Mouse (Mus musculus): ENCODE data around the gene Ccs. TPM values are rescaled to one million over a fixed set of nuclear protein-coding genes. Genes with fewer than 3 reads are reported as not detected.
"Not testable (repeated sequence)": the region's sequence is repeated elsewhere in the genome, so short reads cannot be mapped to it uniquely, and the experiment has no call there.

The Ccs gene
- 44.9 and 47.4 TPM in 2 replicates for polyA plus RNA-seq (2015; fragmentation: Nextera tagmentation; extraction: Ambion mirVana)

DNA sequence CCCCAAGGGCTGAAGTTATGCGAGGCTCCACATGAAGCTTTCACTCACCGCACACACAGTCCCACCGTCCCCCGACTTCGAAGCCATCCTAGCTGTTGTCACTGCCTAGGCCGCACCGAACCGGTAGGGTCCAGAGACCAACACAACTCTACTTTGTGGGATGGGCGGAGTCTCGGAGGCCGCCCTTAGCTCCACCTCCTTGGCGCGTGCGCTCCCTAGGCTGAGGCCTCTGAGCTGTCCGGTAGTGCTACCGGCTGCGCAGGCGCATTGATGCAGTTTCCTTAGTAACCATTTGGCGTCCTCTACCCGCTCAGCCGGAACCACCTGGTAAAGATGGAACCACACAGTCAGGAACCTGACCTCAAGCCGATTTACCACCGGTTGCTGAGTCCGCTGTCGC is at the start of gene Ccs, which contains the start of gene Ccdc87:
TSS of gene Ccs (minus strand) at position 184 of the 400 bp plus-strand sequence.
TSS of gene Ccdc87 (plus strand) at position 218 of the 400 bp plus-strand sequence.
- H3K27ac ChIP-seq = no peak within 1 kb of the TSS

DNA sequence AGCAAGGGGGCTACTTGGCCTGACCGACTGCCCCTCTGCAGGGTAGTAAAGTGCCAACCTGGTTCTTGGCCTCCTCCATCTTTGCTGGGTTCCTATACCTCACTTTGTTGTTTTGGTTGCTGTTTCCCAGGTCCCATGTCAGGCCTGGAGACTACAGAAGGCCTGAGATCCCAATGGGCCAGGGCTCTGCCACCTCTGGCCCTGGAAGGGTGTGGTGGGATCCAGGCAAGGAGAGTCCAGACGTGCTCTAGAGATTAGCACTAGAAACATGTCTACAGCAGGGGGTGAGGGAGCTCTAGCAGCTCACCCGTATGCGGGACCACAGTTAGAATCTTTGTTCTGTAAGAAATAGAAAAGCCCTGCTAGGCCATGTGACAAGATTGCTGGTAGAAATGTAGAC is 44.8 kb upstream of the Ccs start:
- Histone ChIP-seq H3K9ac (no peak overlapping the region), H3K4me1 (replicated peaks) (peaks cover 14% of the 10 kb centered on the region), H3K36me3 (peaks cover 16% of the 10 kb centered on the region), H3K9me3 (no peaks in the 10 kb centered on the region), H3K27ac (no peak overlapping the region), H3K4me2 (no peak overlapping the region), H3K4me3 (no peak overlapping the region), H3K27me3 (no peaks in the 10 kb centered on the region)
- ATAC-seq (ENCODE audit: low FRiP score) = no peak
- WGBS = 87% methylated on average over 4 of the region's 4 CpGs

More for the DNA sequence above, at the start of gene Ccs, which contains the start of gene Ccdc87:
- Histone ChIP-seq H3K4me1 (replicated peaks) (peaks cover 21% of the 10 kb centered on the region), H3K4me2 (peak within 1 kb of the TSS; percentile 98), H3K9ac (peak within 1 kb of the TSS; percentile 77), H3K4me3 (peak within 1 kb of the TSS; percentile 62), H3K27me3 (peaks cover 35% of the 10 kb centered on the region), H3K36me3 (peaks cover under 1% of the 10 kb centered on the region; the same call in 1 of the 2 replicates), H3K9me3 (no peaks in the 10 kb centered on the region)
- WGBS = under 1% methylated on average over 25 of the region's 25 CpGs
- ATAC-seq (ENCODE audit: low FRiP score) = peak; percentile 98

DNA sequence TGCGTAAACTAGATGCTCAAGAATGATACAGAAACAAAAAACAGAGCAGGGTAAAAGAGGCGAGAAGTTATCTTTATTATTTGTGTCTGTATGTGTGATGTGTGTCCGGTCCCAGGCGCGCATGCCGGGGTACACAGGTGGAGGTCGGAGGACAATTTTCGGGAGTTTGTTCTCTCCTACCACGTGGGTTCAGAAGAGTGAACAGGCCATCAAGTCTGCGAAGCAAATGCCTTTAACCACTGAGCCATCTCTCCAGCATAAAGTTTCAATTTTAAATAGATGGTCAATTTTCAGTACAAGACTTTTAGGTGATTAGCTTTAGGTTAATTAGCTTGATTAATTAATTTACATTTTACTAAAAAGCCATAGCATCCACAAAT is 40.2 kb upstream of the Ccs start:
- peak overlapping the region; percentile 85 for H3K4me2 ChIP-seq
- no peak for ATAC-seq (ENCODE audit: low FRiP score)
- no peaks in the 10 kb centered on the region for H3K9me3 ChIP-seq
- H3K9ac ChIP-seq = peak overlapping the region; percentile 84
- H3K4me1 ChIP-seq (replicated peaks) = peaks cover 23% of the 10 kb centered on the region
- 67% methylated on average over 10 of the region's 10 CpGs for WGBS
- 0 out of 2 replicates have a peak, but pooled peaks cover 12% of the 10 kb centered on the region for H3K27me3 ChIP-seq
- no peak overlapping the region for H3K27ac ChIP-seq
- peak overlapping the region; percentile 73 for H3K4me3 ChIP-seq
- H3K36me3 ChIP-seq = peaks cover 13% of the 10 kb centered on the region

DNA sequence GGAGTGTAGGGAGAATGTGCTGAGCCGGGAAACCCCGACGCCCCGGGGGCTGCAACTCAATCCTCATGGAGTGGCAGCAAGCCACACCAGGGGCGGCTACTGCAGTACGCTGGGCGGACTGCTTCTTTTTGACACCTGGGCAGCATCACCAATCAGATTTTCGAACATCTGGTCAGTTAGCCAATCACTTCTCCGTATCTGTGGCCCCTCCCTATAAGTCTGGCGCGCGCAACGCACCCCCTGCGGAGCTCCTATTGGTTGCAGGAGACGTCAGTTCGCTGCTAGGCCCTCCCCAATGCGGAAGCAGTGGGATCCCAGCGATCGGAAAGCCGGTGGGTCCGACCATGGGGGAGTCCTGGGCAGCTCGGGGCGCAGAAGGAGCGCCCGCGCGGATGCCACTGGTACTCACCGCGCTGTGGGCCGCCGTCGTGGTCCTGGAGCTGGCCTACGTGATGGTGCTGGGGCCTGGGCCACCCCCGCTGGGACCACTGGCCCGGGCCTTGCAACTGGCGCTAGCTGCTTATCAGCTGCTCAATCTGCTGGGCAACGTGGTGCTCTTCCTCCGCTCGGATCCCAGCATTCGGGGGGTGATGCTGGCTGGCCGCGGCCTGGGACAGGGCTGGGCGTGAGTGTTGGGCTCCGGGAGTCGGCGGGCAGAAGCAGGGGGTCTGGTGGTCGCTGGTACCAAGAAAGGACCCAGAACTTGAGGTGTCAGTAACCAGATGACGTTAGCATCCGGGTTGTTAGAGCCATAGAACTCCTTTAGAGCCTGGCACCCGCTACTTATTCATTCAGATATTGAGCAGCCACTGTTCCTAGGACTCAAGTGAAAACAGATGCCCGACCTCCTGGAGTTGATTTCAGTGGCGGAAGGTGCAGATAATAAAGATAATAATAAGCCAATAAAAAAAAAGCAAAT is 39.5 kb upstream of the Ccs start, which contains the start of gene Zdhhc24:
TSS of gene Zdhhc24 (plus strand) at position 264 of the 919 bp plus-strand sequence.
- Histone ChIP-seq H3K36me3 (peaks cover 7% of the 10 kb centered on the region), H3K9me3 (no peaks in the 10 kb centered on the region), H3K27ac (peak within 1 kb of the TSS; percentile 81), H3K4me1 (replicated peaks) (peaks cover 23% of the 10 kb centered on the region), H3K4me3 (peak within 1 kb of the TSS; percentile 73), H3K27me3 (0 out of 2 replicates have a peak, but pooled peaks cover 12% of the 10 kb centered on the region), H3K4me2 (peak within 1 kb of the TSS; percentile 85), H3K9ac (peak within 1 kb of the TSS; percentile 84)
- ATAC-seq (ENCODE audit: low FRiP score) = peak; percentile 98
- 1% methylated on average over 52 of the region's 52 CpGs for WGBS

DNA sequence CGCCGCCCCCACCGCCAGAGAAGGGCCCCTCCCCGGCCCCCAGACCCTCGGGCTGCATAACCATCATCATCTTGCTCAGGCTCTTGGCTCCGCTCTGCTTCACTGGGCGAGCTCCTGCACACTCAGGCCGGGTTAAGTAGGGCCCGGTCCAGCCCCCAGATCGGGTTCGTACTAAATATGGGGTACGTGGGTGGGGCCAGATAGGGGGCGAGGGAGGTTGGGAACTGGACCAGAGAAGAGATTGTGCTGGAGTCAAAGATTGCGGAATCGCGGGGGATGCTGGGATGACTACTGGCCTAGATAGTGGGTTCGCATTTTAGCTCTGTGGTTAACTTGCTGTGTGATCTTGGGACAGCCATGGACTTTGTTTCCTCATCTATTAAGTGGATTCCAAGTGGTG is 38.7 kb upstream of the Ccs start, which contains the start of gene Actn3:
TSS of gene Actn3 (minus strand) at position 125 of the 400 bp plus-strand sequence.
- Histone ChIP-seq H3K36me3 (no peaks in the 10 kb centered on the region), H3K4me2 (peak within 1 kb of the TSS; percentile 85), H3K4me1 (replicated peaks) (peaks cover 23% of the 10 kb centered on the region), H3K4me3 (peak within 1 kb of the TSS; percentile 73), H3K27me3 (0 out of 2 replicates have a peak, but pooled peaks cover 12% of the 10 kb centered on the region), H3K9me3 (no peaks in the 10 kb centered on the region), H3K27ac (peak within 1 kb of the TSS; percentile 81), H3K9ac (peak within 1 kb of the TSS; percentile 84)
- ATAC-seq (ENCODE audit: low FRiP score) = 0 out of 2 replicates have a peak, but pooled peaks have one; percentile 0
- WGBS = 8% methylated on average over 17 of the region's 17 CpGs

DNA sequence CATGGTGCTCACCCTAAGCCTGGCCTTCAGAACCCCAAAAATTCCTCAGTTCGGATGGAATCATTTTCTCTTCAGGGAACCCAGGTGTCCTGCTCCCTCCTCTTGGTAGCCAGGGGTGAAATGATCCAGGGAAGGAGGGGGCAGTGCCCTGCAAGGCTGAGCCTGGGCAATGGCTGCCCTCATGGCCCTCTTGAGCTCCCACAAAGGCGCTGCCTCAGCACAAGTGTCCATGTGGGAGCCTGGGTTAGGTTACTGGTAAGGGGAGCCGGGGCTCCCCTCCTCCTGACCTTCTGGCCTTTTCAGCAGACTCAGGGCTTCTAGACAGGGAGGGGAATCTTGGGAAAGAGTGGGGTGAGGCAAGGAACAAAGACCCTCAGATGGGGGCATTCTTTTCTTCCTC is 37.6 kb upstream of the Ccs start:
- H3K4me3 ChIP-seq = no peak overlapping the region

DNA sequence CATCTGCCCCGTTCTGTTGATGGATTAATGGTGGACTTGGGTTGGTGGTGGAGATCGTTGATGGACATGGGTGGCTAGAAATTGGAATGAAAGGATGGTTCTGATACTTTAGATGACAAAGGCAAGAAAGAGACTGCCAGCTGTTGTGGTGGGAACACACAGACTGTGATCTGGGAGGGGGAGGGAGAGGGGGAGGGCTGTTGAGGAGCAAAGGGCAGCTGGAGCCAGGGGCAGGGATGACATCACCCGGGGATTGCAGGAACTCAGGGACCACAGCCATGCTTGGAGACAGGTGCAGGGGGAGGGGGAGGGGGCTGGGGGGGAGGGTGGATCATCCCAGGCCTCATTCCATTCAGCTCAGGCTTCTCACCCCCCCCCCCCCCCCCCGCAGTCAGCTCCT is 37.1 kb upstream of the Ccs start:
- no peak overlapping the region for H3K4me2 ChIP-seq
- WGBS = 69% methylated on average over 3 of the region's 4 CpGs
- 0 out of 2 replicates have a peak, but pooled peaks cover 12% of the 10 kb centered on the region for H3K27me3 ChIP-seq
- no peaks in the 10 kb centered on the region for H3K36me3 ChIP-seq
- ATAC-seq (ENCODE audit: low FRiP score) = no peak
- H3K9ac ChIP-seq = no peak overlapping the region
- no peak overlapping the region for H3K4me3 ChIP-seq
- no peak overlapping the region for H3K27ac ChIP-seq
- no peaks in the 10 kb centered on the region for H3K9me3 ChIP-seq
- H3K4me1 ChIP-seq (replicated peaks) = peaks cover 23% of the 10 kb centered on the region

More for the DNA sequence above, 37.6 kb upstream of the Ccs start:
- peaks cover 23% of the 10 kb centered on the region for H3K4me1 ChIP-seq (replicated peaks)
- no peak overlapping the region for H3K4me2 ChIP-seq
- no peak overlapping the region for H3K9ac ChIP-seq
- H3K36me3 ChIP-seq = no peaks in the 10 kb centered on the region
- WGBS = 64% methylated on average over 3 of the region's 3 CpGs
- no peak for ATAC-seq (ENCODE audit: low FRiP score)
- no peaks in the 10 kb centered on the region for H3K9me3 ChIP-seq
- H3K27ac ChIP-seq = no peak overlapping the region
- 0 out of 2 replicates have a peak, but pooled peaks cover 12% of the 10 kb centered on the region for H3K27me3 ChIP-seq

DNA sequence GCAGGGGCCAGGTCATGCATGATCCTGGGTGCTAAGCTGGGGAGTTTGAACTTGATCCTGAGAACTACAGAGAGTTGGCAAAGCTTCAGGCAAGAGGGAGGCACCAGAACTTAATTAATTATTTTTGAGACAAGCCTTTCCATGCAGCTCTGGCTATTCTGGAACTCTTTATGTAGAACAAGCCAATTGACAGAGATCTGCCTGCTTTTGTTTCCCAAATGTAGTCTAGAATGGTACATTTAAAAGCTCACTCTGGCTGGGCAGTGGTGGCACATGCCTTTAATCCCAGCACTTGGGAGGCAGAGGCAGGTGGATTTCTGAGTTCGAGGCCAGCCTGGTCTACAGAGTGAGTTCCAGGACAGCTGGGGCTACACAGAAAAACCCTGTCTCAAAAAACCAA is 35.5 kb upstream of the Ccs start:
- not testable (repeated sequence) for ATAC-seq (ENCODE audit: low FRiP score); H3K4me2 ChIP-seq; H3K9ac ChIP-seq; H3K27ac ChIP-seq; H3K36me3 ChIP-seq; H3K9me3 ChIP-seq; H3K4me3 ChIP-seq
- Histone ChIP-seq H3K27me3 (0 out of 2 replicates have a peak, but pooled peaks cover 12% of the 10 kb centered on the region), H3K4me1 (replicated peaks) (peaks cover 15% of the 10 kb centered on the region)
- 89% methylated on average over 1 of the region's 1 CpGs for WGBS

DNA sequence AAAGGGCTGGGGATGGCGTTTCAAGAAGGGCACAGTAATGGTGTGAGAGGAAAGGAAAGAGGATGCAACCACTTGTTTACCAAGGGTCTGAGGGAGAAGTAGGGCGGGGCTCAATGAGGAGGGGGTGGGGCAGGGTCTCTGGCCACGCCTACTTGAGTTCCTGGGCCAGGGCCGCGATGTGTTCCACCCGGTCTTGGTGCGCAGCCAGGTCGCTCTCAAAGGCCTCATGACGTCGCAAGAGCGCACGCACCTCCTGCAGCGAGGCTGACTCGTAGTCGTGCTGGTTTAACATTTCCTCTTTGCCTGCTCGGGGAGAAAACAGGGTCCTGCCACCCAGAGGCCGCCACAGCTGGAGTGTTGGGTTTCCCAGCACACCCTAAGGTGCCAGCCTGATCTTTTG is 26.0 kb upstream of the Ccs start:
- peaks cover 17% of the 10 kb centered on the region for H3K36me3 ChIP-seq
- no peak overlapping the region for H3K4me3 ChIP-seq
- no peak overlapping the region for H3K27ac ChIP-seq
- no peak overlapping the region for H3K9ac ChIP-seq
- WGBS = 9% methylated on average over 16 of the region's 17 CpGs
- ATAC-seq (ENCODE audit: low FRiP score) = no peak
- H3K4me1 ChIP-seq (replicated peaks) = no peaks in the 10 kb centered on the region; the same call in 1 of the 2 replicates
- peaks cover 11% of the 10 kb centered on the region; the same call in 1 of the 2 replicates for H3K27me3 ChIP-seq
- H3K4me2 ChIP-seq = 0 out of 2 replicates have a peak overlapping the region, but pooled peaks have one; percentile 26
- H3K9me3 ChIP-seq = no peaks in the 10 kb centered on the region

DNA sequence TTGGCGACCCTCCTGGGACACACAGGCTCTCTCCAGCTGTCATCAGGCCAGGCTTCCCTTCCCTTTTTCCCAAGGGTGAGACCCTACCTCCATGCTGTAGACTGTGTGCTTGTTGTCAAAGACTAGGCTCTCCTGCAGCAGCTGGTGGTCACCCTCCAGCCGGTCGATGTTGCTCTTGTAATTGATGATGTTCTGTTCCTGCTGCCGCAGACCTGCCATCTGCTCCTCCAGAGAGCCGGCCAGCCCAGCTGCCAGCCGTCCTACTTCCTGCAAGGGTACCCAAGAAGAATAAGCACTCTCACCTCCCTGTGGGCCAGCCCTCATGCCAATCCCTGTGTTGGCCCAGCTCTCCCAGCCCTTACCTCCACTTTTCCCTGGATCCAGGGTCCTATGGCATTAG is 23.9 kb upstream of the Ccs start:
- Histone ChIP-seq H3K4me1 (replicated peaks) (no peaks in the 10 kb centered on the region; the same call in 1 of the 2 replicates), H3K4me2 (no peak overlapping the region), H3K27ac (0 out of 2 replicates have a peak overlapping the region, but pooled peaks have one; percentile 3), H3K9me3 (no peaks in the 10 kb centered on the region), H3K9ac (no peak overlapping the region), H3K27me3 (peaks cover 11% of the 10 kb centered on the region; the same call in 1 of the 2 replicates), H3K4me3 (no peak overlapping the region), H3K36me3 (peaks cover 37% of the 10 kb centered on the region)
- no peak for ATAC-seq (ENCODE audit: low FRiP score)
- WGBS = 57% methylated on average over 6 of the region's 6 CpGs

DNA sequence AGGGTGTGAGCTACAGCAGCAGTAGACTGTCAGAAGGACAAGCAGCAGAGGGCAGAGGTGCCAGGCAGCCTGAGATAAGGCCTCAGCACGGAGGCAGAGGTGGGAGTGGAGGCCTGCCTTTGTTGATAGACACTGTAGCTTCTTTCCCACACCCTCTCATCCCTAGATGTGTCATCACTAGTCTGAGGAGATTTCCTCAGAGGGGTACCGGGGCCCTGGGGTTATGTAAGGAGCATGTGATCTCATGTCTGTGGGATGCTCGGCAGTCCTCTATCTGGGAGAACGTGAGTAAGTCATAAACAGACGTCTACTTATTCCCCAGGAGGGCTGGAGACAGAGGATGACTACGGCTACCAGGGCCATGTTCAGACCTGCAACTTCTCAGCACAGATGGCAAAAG is 19.9 kb upstream of the Ccs start:
- Histone ChIP-seq H3K27ac (no peak overlapping the region), H3K4me3 (no peak overlapping the region), H3K36me3 (peaks cover 37% of the 10 kb centered on the region), H3K4me1 (replicated peaks) (peaks cover 14% of the 10 kb centered on the region), H3K9me3 (no peaks in the 10 kb centered on the region), H3K27me3 (no peaks in the 10 kb centered on the region), H3K9ac (peak overlapping the region; percentile 5; the same call in 1 of the 2 replicates), H3K4me2 (no peak overlapping the region)
- 85% methylated on average over 6 of the region's 6 CpGs for WGBS
- no peak for ATAC-seq (ENCODE audit: low FRiP score)

DNA sequence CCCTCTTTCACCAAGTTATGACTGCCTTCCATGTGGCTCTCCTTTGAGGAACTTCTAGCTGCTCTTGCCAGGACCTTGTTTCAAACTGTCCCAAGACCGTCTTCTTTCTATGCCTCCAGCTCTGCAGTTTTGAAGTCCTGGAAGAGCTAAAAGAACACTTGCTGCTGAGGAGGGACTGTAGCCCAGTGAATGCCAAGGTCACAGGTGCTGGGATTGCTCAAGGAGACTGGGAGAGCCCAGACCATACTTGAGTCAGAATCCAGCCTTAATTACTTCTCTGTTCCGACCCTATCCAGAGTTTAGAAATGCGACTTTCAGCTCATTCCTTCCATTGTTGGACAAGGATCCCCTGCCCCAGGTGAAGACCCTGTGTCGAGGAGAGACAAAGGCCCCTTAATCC is 16.8 kb upstream of the Ccs start:
- 73% methylated on average over 4 of the region's 4 CpGs for WGBS
- Histone ChIP-seq H3K4me3 (peak overlapping the region; percentile 61), H3K9me3 (no peaks in the 10 kb centered on the region), H3K27ac (no peak overlapping the region), H3K4me2 (peak overlapping the region; percentile 96), H3K36me3 (peaks cover 28% of the 10 kb centered on the region), H3K4me1 (replicated peaks) (peaks cover 14% of the 10 kb centered on the region), H3K27me3 (no peaks in the 10 kb centered on the region), H3K9ac (peak overlapping the region; percentile 87)
- no peak for ATAC-seq (ENCODE audit: low FRiP score)

Measured in hindbrain, embryonic 13.5 days (tissue).